Mouse (Mus musculus) cerebellum, adult 8-10 months (tissue): Measurements from ENCODE around the gene Stk32c.

Experiments
- DNase-seq: peaks from one replicate; pipeline ENCODE4 v3.0.0; 2022

Stk32c gene

DNA sequence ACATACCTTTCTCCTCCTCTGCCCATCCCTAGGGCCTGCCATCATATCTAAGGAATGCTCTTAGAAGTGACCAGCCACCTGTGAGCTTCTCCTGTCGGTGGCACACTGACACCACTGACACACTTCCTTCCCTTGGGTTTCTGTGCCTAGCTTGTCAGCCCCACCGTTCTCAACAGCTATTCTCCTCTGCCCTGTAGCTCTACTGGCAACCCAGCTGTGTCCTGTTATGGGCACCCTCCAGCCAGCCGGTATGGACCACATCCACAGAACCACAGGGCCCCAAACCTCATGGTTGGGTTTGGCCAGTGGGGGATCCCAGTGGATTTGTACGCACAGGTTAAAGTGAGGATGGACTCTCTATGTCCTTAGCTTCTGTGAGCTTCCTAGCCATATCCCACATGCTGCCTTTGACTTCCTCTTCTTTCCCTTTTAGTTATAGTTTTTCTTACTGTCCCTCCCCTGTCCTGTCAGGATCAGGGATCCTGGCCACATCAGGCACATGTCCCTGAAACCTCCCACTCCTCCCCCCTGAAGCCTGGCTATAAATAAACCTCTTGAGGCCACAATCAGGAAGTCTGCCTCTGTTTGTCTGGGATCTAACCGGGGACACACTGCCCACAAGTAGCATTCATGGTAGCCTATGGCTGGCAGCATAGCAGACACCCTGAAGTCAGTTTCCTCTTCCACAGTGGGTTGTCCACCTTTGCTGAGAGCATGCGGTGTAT lies 15.5 kb upstream of the Stk32c start:
- DNase-seq, result no peak

DNA sequence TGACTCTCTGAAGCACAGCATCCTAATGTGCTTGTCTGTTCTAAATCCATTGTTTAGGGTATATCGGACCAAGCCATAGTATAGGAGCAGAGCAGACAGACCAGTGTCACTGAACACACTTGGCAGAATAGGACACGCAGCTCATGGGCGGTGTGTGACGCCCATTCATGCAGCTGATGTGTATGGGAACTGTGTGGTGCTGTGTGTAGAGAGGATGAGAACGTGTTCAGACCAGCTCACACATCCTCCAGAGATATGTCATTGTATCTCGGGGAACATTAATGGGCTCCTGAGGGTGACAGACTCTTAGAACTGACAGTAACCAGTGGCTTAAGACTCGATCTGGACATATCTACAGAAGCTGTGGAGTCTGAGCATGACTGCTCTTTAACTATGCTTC lies 13.3 kb upstream of the Stk32c start:
- no peak for DNase-seq

DNA sequence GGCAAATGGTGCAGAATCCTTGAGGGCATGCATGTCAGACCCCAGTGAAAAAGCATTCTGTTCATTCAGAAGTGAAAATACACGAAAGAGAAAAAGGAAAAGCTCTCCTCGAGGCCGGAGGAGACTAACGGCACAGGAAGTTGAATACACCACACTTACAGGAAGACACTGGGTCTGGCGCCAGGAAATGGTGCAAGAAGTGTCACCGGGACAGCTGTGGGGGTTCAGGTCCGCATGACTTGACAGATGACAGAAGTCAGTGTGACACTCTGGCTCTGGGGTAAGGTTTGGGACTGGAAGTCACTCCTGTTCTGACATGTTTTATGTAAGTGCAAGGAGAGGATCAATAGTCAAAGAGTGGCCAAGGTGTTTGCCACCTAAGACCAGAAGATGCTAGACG lies 11.6 kb upstream of the Stk32c start:
- no peak for DNase-seq

DNA sequence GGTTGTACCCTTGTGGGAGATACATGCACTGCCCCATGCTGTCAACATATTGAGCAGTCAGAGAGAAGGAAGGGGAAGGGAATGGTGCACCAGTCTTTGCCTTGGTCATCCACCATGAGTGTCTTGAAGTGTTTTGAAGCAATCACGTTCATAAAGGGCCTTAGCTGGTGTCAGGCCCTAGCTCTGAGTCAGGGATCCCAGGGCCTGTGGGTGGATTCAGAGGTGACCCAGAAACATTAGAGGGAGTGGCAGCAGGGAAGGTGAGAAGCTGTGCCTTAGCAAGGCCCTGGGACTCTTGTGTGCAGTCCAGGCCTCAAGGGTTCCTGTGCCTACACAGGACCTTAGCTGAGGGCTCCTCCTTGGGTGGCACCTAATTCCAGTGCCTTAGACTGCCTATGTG lies 11.0 kb upstream of the Stk32c start:
- DNase-seq, result no peak

DNA sequence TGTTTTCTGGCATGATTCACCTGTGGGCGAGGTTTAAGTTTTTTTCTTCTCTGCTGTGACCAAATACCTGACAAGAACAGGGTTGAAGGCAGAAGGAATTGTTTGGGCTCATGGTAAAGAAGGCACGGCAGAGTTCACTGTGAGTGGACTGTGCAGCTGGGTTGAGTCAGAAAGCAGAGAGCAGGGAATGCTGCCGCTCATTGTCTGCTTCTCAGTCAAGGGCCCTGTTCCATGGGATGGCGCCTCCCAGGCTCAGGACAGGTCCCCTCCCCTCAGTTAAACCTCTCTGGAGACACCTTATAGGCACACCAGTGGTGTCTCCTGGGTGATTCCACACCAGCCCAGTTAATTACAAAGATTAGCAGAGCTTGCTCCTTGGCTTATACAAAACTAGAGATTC lies 9.2 kb upstream of the Stk32c start:
- no peak for DNase-seq

DNA sequence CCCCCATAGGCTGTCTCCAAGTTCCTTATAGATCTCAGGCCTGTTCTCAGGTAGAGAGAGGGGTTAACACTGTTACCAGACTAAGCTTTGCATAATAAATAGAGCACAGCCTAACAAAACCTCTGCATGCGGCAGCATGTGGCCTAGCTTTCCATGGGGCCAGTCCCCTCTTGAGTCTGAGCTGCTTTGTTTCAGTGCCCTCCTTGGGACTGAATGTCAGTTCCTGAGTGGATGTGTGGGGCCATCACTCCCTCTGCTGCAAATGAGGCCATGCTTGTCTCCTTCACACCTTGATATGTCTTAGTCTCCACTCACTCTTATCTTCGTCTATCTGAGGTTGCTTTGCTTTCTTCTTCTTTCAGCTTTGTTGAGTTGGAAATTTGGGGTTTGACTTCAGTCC lies 8.7 kb upstream of the Stk32c start:
- DNase-seq, result no peak

DNA sequence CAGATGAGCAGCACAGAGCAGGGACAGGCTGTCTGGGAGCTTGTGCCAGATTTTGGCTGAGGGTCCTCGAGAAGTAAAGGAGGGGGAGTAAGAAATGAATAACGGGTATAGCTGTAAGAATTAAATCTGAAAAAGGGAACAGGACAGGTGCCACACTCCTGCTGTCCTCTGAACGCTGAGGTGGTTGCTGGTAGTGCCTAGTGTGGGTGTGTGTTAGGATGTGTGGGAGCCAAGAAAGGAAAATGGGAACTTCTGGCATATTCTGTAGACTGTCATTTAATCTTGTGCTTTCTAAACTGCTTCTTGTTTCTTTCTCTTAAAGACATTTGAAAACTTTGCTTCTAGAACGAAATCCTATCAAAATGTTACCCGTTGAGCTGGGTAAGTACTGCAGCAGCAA lies 8.0 kb upstream of the Stk32c start:
- no peak for DNase-seq

DNA sequence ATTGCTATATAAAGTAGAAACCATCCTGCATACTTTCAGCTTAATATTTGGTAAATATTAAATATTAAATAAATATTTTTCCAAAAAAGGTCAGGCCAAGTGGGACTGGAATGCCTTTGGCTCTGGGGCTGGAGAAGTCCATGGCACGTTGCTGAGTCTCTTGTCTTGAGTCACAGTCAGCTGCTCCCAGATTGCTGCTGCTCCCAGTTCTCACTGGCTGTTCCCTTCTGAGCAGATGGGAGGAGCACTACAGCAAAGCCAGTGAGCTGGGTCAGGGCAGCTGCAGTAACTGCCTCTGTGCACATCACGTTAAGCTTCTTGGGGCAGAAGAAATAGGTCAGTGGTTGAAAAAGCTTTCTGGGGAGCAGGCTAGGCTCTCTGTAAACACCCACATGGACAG lies 7.2 kb upstream of the Stk32c start:
- DNase-seq, result no peak

DNA sequence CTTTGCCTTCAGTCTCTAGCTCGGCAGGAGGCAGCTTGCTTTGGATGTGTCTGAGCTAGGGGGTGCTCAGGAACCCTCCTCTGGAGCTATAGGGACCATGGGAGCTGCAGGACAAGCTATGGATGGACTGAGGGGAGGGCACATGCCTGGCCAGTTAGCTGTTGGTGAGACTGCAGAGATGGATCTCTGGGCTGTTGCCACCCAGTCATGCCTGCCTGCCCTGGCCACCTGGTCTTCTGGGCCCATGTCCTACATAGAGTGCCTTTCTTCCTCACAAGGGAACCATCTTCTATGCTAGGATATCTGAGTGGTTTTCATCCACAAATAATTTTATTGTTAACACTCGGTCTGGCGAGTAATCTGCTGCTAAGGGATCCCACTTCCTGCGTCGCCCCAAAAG lies 6.4 kb upstream of the Stk32c start:
- no peak for DNase-seq

DNA sequence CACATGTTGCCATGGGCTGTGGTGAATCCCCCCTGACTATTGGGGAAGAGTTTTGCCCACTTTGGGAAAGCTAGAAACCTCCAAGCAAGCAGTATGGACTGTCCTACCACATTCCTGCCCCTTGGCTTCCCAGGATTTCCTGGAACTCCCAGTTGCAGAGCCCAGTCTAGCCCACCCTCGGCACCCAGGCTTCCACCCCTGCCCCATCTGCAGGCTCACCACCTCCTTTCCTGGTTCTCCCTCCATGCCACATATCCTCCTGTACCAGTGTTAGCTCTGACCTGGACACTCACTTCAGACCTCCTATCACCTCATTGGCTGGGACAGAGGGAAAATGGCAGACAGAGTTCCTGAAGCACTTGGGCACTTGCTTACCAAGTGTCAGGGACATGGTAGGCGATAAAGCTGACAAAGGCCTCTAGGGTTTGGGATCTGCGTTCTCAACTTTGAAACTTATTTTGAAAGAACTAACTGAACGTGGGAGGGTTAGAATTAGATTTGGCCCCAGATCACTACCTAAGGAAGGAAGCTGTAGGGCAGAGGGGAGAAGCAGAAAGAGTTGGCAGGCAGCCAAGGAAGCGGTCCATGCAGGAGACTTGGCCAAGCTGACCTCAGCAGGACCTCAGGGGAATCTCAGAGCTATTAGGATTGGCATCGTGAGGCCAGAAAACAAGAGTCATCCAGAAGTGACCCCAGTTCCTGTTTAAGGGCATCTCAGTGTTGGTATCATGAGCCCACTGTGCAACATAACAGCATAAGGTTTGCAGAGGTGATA lies 5.7 kb upstream of the Stk32c start:
- DNase-seq, result no peak

DNA sequence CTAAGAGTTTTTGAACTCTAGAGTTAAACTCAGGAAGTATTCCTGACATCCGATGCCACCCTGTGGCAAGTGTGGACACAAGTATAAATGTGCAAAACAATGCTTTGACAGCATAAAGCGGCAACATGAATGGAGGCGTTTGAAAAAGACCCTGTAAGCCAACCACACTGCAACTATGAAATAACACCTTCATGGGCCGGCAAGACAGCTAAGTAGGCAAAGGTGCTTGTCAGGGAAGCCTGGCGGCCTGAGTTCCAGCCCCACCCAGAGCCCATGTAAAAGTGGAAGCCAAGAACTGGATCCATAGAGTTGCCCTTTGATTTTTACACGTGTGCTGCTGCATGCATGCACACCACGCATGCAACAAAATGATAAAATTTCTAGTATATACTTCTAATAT lies 3.9 kb upstream of the Stk32c start:
- DNase-seq, result no peak

DNA sequence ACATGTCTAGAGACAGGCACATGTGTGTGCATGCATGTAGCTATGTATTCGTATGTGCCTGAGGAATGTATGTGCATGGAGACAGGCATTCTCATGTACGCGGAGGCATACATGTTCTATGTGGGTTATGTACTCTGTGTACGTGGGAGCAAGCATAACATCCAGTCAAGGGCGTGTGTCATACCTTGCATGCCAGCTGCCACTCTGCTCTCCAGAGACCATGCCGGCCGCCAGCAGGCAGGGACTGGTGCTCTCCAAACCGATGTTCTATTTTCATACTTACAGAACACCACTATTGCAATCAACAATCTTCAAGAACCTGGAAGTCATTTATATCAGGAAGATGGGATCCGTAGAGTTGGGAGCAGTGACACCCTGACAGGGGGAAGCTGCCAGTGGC lies 3.4 kb upstream of the Stk32c start:
- no peak for DNase-seq

DNA sequence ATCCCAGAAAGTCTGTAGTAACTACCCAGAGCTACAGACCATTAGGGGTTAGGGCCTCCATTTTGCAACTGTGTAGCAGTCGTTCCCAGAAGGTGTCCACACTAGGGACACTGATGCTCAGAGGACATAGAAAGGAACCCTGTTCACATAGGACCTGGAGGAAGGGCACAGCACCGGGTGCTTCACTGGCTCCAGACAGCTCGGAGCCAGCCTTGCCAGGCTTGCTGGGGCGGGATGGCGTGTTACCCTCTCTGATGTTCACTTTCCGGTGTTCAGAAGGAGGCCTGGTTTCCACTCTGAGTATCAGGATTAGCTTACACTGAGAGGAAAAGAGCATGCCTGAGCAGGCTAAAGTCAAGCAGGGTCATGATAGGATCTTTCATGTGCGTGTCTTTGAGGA lies 2.8 kb upstream of the Stk32c start:
- no peak for DNase-seq

DNA sequence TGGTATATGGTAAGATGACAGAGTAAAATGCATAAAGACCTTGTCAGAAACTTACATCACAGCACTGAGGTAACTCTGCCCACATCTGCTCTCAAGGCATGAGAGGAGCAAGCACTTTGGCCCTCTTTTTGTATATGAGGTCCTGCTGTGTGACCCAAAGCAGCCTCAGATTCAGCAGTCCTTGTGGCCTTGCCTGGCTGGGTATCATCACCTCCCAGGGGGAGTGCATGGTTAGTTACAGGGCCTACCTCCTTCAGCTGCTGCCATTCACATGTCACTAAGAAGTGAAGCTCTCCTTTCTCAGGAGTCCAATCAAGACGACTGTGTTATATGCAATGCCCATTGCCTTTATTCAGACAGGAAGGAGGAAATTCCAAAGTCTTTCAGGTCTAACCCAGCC lies 2.4 kb upstream of the Stk32c start:
- DNase-seq, result no peak

DNA sequence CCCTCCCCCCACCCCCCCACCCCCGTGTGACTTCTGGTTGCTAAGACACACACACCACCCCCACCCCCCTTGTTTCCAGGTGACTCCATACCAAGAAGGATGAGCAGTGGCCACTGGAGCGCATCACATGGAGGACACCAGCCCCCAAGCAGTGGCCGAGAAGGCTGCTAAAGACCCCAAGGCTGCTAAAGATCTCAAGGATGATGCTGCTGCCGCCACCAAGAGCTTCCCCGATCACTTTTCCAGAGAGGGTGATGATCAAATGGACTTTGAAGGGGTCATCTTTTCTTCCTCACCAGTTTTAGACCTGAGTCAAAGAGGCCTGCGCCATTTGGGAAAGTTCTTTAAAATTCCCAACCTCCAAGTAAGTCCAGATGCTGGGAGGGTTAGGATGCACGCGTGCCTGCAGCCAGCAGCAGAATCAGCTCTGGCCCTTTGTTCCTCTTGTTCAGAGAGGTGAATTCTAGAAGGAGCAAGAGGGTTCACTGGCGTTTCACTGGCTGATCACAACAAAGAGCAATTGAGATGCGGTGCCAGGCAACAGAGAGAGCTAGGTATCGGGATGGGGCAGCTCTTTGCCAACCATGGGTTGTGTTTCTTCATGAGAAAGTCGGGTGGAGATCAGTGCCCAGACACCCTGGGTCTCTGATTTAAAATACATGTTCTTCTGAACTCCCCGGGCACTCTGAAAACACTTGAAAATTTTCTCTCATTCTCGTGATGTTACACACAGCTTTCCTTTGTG lies 1.7 kb upstream of the Stk32c start:
- no peak for DNase-seq

DNA sequence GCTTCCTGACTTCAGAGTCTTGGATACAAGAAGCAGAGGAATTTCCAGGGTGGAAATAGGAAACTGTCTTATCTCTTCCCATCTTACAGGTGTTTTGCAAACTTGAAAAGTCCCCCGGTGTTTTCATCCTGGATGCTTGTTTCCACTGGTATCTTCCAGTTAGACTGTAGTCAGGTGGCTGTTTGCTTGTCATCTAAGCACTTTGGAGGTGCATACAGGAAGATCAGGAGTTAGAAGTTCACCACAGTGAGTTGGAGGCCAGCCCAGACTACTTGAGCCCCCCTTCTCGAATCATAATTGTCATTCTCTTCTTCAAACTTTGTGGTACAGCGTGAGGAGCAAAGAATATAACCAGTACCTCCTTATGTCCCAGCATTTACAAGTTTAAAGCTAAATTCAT lies 1.1 kb upstream of the Stk32c start:
- DNase-seq, result no peak

DNA sequence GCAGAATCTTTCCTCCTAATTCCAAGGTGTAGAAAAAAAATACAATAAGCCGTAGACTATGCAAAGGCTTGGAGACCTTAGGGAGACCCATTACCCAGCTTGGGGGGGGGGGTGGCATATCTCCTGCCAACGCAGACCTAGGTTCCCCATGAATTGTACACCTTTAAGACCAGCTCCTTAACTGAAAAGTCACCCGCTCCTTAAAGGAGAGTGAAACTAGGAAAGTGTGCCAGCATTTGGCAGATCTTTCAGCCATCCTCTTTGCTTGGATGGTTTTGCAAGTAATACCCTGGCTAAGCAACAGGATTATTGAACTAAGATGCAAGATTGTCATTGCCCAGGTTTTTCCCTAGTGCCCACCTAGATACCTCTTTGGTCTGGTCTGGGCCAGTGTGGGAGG lies 644 bp upstream of the Stk32c start:
- no peak for DNase-seq

DNA sequence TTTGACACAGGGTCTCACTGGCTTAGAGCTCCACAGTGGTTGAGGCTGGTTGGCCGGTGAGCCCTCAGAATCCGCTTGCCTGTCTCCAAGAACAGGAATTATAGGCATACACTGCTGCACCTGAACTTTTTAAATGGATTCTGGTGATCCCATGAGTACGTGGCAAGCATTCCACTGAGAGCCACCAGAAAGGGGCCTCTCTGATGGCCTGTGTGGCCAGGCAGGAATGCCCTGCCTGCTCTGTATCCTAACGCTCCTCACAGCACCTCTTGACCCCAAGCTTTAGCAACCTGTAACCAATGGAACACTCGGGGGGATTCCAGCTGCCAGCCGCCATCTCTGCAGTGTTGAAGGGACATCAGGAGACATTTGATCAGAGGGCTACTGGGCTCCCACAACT lies 1.3 kb downstream of the Stk32c start:
- no peak for DNase-seq

DNA sequence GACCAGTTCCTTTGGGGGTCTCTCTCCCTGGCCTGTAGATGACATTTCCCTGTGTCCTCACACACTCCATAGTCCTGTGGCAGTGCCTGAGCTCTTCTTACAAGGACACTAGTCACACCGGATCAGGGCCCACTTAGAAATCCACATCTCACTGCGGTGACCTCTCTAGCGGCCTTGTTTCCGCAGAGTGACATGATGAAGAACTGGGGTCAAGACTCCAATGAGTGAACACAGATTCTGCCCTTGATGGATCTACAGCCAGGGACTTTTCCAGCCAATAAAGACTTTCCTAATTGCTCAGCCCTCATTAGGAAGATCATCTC lies 4.4 kb downstream of the Stk32c start:
- no peak for DNase-seq

DNA sequence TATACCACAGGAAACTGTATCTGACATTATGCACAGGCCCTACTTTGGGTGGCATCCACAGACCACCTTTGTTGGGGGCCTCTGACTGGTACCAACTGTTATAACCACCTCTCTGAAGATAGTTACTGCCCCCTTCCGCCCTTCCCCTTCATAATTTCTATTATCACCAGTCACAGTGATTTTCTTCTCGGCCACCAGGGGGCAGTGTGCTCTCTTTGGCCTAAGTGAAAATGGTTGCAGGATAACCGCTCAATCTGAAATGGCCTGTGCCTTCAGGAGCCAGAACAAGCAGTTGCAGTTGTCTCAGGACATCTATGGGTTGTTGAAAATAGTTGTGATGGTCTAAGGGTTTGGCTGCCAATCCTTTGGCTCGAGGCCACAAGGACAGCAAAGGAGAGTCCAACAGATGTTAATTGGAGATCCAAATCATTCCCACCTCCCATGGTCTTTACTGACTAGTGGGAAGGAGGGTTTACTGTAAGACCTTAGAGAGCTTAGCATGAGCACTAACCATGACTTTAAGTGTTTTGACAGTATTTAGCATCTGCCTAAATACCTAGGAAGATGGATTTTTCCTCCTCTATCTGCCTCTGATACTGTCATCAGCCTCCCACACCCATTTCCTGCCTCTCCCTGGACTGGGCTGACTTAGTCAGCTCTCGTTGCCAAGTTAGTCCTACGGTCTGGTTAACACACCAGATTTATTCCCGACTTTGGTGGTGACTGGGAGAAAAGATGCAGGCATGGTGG lies 4.9 kb downstream of the Stk32c start:
- peak; percentile 49 for DNase-seq

DNA sequence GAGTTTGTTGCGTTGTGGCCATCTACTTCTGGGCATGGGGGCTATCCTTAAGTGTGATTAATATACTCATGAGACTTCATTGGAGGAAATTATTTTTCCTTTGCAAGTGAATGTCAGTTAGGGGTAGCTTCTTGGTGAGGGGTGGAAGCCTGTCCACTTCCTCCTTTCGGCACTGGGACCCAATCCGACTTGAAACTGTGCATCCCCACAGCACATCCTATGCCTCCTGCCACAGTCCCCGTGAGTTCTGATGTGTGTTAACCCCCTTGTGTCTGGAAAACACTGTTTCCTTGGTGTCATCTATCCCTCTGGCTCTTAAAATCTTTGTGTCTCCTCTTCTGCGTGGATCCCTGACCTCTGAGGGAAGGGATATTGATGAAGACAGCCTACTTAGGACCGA lies 11.9 kb downstream of the Stk32c start:
- DNase-seq, result no peak

DNA sequence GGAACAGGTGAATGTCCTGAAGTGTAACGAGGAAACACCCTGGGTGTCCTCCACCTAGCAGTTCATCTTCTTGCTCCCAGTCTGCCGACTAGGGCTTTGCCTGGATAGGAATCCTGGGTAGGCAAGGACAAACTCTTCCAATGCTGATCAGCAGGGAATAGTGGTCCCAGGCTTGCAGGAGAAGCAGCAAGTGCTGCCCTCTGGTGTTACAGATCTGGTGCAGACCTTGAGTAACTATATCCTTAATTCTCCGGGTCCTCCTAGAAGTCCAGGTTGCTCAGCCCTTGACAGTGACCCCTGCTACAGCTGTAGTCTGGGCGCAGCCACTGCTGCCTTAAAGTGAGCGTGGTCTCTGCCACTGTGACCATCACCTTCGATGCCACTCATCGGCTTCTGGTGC lies 13.0 kb downstream of the Stk32c start:
- peak; percentile 69 for DNase-seq

DNA sequence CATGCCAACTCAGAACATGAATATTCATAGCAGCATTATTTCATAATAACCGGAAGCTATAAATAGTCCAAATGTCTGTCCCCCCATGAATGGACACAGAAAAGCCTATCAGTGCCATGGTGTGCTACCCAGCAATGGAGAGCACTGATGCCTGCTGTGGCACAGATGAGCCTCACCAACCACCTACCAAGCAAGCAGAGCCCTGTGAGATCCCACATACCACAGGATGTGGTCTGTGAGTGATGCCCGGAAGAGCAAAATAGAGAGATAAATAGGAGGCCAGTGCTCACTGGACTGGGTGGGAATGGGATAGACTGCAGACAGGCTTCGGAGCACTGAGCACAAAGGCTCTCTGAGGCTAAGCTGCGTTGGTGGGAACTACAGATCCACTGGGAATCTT lies 16.1 kb downstream of the Stk32c start:
- DNase-seq, result no peak

DNA sequence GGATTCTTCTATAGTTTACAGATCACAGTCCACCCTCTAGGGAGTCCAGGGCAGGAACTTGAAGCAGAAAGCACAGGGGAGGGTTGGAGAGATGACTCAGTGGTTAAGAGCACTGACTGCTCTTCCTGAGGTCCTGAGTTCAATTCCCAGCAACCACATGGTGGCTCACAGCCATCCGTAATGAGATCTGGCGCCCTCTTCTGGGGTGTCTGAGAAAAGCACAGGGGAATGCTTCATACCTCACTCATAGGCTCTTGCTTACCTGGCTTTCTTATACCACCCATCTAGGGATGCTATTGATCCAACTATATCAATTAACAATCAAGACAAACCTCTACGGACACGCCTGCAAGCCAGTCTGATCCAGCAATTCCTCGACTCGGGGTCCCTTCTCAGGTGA lies 21.5 kb downstream of the Stk32c start:
- DNase-seq, result no peak
